Mouse (Mus musculus): ENCODE data around the gene Hnrnpu. TPM values are rescaled to one million over a fixed set of nuclear protein-coding genes. Genes with fewer than 3 reads are reported as not detected.
"Not testable (repeated sequence)": the region's sequence is repeated elsewhere in the genome, so short reads cannot be mapped to it uniquely, and the experiment has no call there.

Hnrnpu gene
- polyA plus RNA-seq, 1 experiment from 2014 or later = 437 TPM

- 53% methylated on average over 1 of the region's 1 CpGs for WGBS (ENCODE audit: missing documents)
- Histone ChIP-seq H3K4me3 (ENCODE audit: inconsistent target) (no peak overlapping the region), H3K27ac (no peak overlapping the region), H3K36me3 (ENCODE audit: inconsistent target) (no peaks in the 10 kb centered on the region), H3K79me2 (ENCODE audit: inconsistent target) (no peaks in the 10 kb centered on the region)
These were observed 24.5 kb downstream of the Hnrnpu start for GRCm38 (mm10) chr1:178313039-178313597.

GRCm38 (mm10) chr1:178310128-178310527, 27.5 kb downstream of the Hnrnpu start:
- H3K36me3 ChIP-seq (ENCODE audit: inconsistent target) = no peaks in the 10 kb centered on the region
- WGBS (ENCODE audit: missing documents) = 92% methylated on average over 1 of the region's 1 CpGs
- H3K79me2 ChIP-seq (ENCODE audit: inconsistent target) = no peaks in the 10 kb centered on the region
- no peak overlapping the region for H3K27ac ChIP-seq
- no peak overlapping the region for H3K4me3 ChIP-seq (ENCODE audit: inconsistent target)

- Histone ChIP-seq H3K4me3 (ENCODE audit: inconsistent target) (no peak overlapping the region), H3K27ac (no peak overlapping the region), H3K79me2 (ENCODE audit: inconsistent target) (no peaks in the 10 kb centered on the region), H3K36me3 (ENCODE audit: inconsistent target) (no peaks in the 10 kb centered on the region)
- 85% methylated on average over 2 of the region's 2 CpGs for WGBS (ENCODE audit: missing documents)
These were observed 28.1 kb downstream of the Hnrnpu start for GRCm38 (mm10) chr1:178309487-178309886.

- Histone ChIP-seq H3K36me3 (ENCODE audit: inconsistent target) (no peaks in the 10 kb centered on the region), H3K4me3 (ENCODE audit: inconsistent target) (no peak overlapping the region), H3K79me2 (ENCODE audit: inconsistent target) (no peaks in the 10 kb centered on the region), H3K27ac (no peak overlapping the region)
- 26% methylated on average over 3 of the region's 3 CpGs for WGBS (ENCODE audit: missing documents)
These were observed 34.2 kb downstream of the Hnrnpu start for GRCm38 (mm10) chr1:178303425-178303824.

DNA sequence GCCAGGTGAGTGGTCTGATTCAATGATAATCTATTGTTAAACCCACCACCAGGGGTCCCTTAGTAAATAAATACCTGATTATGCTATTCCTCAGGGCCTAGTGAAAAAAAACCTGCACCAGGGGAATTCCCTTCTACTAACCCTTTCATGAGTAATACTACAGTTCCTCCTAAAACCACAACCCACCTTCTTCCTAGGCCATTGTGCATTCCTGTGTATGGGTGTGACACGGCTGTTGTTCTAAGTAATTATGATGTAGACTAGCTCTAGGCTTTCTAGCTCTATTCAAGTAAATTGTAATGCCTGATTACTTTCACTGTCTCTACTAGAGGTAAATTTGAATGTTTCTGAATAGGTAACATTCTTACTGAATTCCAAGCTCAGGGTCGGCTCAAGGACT, 36.3 kb downstream of the Hnrnpu start:
- WGBS (ENCODE audit: missing documents) = 97% methylated on average over 2 of the region's 2 CpGs
- not testable (repeated sequence) for H3K36me3 ChIP-seq (ENCODE audit: inconsistent target); H3K4me3 ChIP-seq (ENCODE audit: inconsistent target); H3K27ac ChIP-seq; H3K79me2 ChIP-seq (ENCODE audit: inconsistent target)

GRCm38 (mm10) chr1:178294051-178294450, 43.5 kb downstream of the Hnrnpu start:
- 100% methylated on average over 1 of the region's 1 CpGs for WGBS (ENCODE audit: missing documents)
- no peak overlapping the region for H3K27ac ChIP-seq

GRCm38 (mm10) chr1:178291716-178292115, 45.9 kb downstream of the Hnrnpu start:
- 82% methylated on average over 3 of the region's 3 CpGs for WGBS (ENCODE audit: missing documents)
- H3K36me3 ChIP-seq (ENCODE audit: inconsistent target) = no peaks in the 10 kb centered on the region
- no peak overlapping the region for H3K27ac ChIP-seq
- H3K79me2 ChIP-seq (ENCODE audit: inconsistent target) = no peaks in the 10 kb centered on the region
- no peak overlapping the region for H3K4me3 ChIP-seq (ENCODE audit: inconsistent target)

More at GRCm38 (mm10) chr1:178294051-178294450, 43.5 kb downstream of the Hnrnpu start:
- Histone ChIP-seq H3K4me3 (ENCODE audit: inconsistent target) (no peak overlapping the region), H3K36me3 (ENCODE audit: inconsistent target) (no peaks in the 10 kb centered on the region), H3K79me2 (ENCODE audit: inconsistent target) (no peaks in the 10 kb centered on the region)

DNA sequence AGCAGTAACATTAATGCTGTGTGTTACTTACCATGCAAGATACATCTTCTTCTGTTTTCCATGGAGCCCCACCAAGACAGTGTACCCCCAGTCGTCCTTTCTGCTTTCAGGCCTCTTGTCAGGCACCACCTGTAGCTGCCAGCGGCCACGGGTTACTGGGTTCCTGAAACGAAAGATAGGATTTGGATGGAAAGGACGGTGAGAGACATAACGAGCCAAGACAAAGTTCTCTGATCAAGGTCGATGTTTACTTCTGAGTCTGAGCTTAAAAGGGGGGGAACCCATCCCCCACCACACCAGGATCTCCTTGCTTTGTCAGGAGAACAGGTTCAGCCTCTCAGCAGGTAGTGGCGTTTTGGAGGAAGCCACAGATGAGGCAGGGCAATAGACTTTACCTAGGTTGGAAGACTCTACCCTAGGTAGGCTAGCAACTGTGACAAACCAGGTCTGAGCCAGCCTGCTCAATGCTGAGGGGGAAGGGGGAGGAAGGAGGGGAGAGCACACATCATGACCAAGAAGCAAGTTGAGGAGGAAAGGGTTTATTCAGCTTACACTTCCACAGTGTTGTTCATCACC, 49.9 kb downstream of the Hnrnpu start:
- Histone ChIP-seq H3K27ac (no peak overlapping the region), H3K36me3 (ENCODE audit: inconsistent target) (no peaks in the 10 kb centered on the region), H3K4me3 (ENCODE audit: inconsistent target) (no peak overlapping the region), H3K79me2 (ENCODE audit: inconsistent target) (no peaks in the 10 kb centered on the region)
- 81% methylated on average over 8 of the region's 8 CpGs for WGBS (ENCODE audit: missing documents)

GRCm38 (mm10) chr1:178283946-178284720, 53.5 kb downstream of the Hnrnpu start:
- H3K27ac ChIP-seq = no peak overlapping the region
- 86% methylated on average over 2 of the region's 2 CpGs for WGBS (ENCODE audit: missing documents)
- H3K36me3 ChIP-seq (ENCODE audit: inconsistent target) = no peaks in the 10 kb centered on the region
- no peak overlapping the region for H3K4me3 ChIP-seq (ENCODE audit: inconsistent target)
- no peaks in the 10 kb centered on the region for H3K79me2 ChIP-seq (ENCODE audit: inconsistent target)

DNA sequence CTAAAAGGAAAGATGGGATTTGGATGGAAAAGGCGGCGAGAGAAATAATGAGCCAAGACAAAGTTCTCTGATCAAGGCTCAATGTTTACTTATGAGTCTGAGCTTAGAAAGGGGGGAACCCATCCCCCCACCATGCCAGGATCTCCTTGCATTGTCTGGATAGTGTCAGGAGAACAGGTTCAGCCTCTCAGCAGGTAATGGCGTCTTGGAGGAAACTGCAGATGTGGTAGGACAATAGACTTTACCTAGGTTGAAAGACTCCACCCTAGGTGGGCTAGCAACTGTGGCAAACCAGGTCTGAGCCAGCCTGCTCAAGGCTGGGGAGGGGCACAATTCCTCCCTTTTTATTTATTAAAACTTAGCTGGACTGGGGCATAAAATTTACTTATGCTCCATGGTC, 54.3 kb downstream of the Hnrnpu start:
- H3K79me2 ChIP-seq (ENCODE audit: inconsistent target); H3K36me3 ChIP-seq (ENCODE audit: inconsistent target); H3K4me3 ChIP-seq (ENCODE audit: inconsistent target); H3K27ac ChIP-seq: not testable (repeated sequence)
- 95% methylated on average over 3 of the region's 3 CpGs for WGBS (ENCODE audit: missing documents)

- 3% methylated on average over 69 of the region's 87 CpGs for WGBS (ENCODE audit: missing documents)
- Histone ChIP-seq H3K36me3 (ENCODE audit: inconsistent target) (no peaks in the 10 kb centered on the region), H3K79me2 (ENCODE audit: inconsistent target) (no peaks in the 10 kb centered on the region), H3K27ac (no peak overlapping the region), H3K4me3 (ENCODE audit: inconsistent target) (no peak overlapping the region)
These were observed 61.3 kb downstream of the Hnrnpu start for GRCm38 (mm10) chr1:178276054-178276911.

DNA sequence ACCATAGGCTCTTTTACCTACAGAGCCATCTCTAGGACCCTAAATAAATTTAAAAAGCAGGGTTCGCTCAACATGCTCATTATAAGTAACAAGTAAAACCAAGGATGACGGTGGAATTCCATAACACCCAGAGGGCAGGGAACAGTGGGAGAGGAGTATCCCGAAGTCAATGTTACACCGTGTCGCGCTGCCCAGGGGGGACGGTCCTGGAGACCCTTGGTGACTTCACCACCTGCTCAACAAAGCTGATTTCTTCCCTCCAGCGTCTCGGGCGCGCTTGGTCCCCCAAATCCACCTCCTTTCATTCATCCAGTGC, 61.9 kb downstream of the Hnrnpu start:
- H3K4me3 ChIP-seq (ENCODE audit: inconsistent target) = no peak overlapping the region

GRCm38 (mm10) chr1:178275174-178275730, 62.3 kb downstream of the Hnrnpu start:
- Histone ChIP-seq H3K79me2 (ENCODE audit: inconsistent target) (no peaks in the 10 kb centered on the region), H3K27ac (no peak overlapping the region), H3K4me3 (ENCODE audit: inconsistent target) (no peak overlapping the region), H3K36me3 (ENCODE audit: inconsistent target) (no peaks in the 10 kb centered on the region)
- WGBS (ENCODE audit: missing documents) = 76% methylated on average over 9 of the region's 9 CpGs

More for the DNA sequence above, 61.9 kb downstream of the Hnrnpu start:
- no peaks in the 10 kb centered on the region for H3K36me3 ChIP-seq (ENCODE audit: inconsistent target)
- H3K79me2 ChIP-seq (ENCODE audit: inconsistent target) = no peaks in the 10 kb centered on the region
- 16% methylated on average over 11 of the region's 11 CpGs for WGBS (ENCODE audit: missing documents)
- no peak overlapping the region for H3K27ac ChIP-seq

Data from macrophage (primary cell).